ENCODE assay signal across 9 mouse cellular contexts in the genomic region with DNA sequence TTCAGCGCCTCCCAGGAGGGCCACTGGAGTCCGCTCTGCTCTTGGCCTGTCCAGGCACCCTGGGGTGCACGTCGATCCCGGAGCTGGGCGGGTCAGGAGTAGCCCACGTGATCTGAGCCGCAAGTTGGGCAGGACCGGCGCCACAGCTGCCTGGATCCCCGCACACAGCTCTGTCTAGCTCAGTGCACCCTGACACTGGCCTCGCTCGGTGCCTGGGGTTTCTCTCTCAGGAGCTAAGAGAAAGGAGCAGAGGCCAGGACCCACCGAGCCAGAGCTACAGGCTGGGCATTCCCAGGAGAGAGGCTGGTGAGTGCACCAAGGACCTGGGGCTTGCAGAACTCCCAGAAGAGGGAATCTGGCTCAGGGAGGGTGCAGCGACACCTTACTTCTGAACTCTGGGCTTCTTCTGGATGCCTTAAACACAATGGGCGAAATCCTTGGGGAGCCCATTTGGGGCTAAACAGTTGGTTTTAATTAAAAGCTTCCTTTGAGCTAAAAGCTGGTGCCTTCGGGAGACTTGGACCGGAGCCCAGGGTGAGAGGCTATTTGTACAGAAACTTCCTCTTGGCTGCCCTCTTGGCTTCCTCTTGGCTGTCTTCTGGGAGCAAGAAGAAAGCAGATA. TPM values are rescaled to one million over a fixed set of nuclear protein-coding genes. Genes with fewer than 3 reads are reported as not detected.
A peak's percentile ranks its signal among the peaks of the same experiment; 100 is the strongest.
DNase-seq lines count a peak whose midpoint lies in the region; ATAC-seq and TF ChIP-seq lines count a peak whose summit lies in the region.
"Had no signal": no experiment of that assay in that cellular context is flagged by ENCODE, and none has a peak within 500 bp of the region (broad histone marks: within the 10 kb centered on the region; RNA-seq: fewer than 3 reads in every experiment).

A gene (plus strand): TSS at position 138 of the 622 bp plus-strand sequence.

- H3K27ac ChIP-seq in liver, adult 2 months (replicated peaks; ENCODE audit: insufficient read depth, low read depth, low read length): 0 out of 2 replicates have a peak within 1 kb of the TSS, but pooled peaks have one; percentile 27
- no peak within 1 kb of the TSS for H3K27ac ChIP-seq in forebrain, embryonic 13.5 days
- no peak within 1 kb of the TSS for H3K27ac ChIP-seq in hindbrain, embryonic 13.5 days
- H3K27ac ChIP-seq in limb, embryonic 15.5 days: no peak within 1 kb of the TSS
- H3K27ac ChIP-seq: macrophage had no signal

- TF ChIP-seq CTCF in liver, adult 2 months (IDR thresholded peaks at IDR 0.05; ENCODE audit: low read depth, low read length): no peak

- 0 out of 2 replicates have a peak, but pooled peaks cover 2% of the 10 kb centered on the region for H3K27me3 ChIP-seq in liver, adult 2 months (ENCODE audit: control insufficient read depth, insufficient read depth, low read length)
- H3K27me3 ChIP-seq in forebrain, embryonic 13.5 days: peaks cover 21% of the 10 kb centered on the region
- H3K27me3 ChIP-seq in hindbrain, embryonic 13.5 days: peaks cover 34% of the 10 kb centered on the region
- peaks cover 3% of the 10 kb centered on the region; the same call in 1 of the 2 replicates for H3K27me3 ChIP-seq in limb, embryonic 15.5 days

- peak within 1 kb of the TSS; percentile 51 for H3K4me2 ChIP-seq in forebrain, embryonic 13.5 days
- peak within 1 kb of the TSS; percentile 48 for H3K4me2 ChIP-seq in hindbrain, embryonic 13.5 days
- H3K4me2 ChIP-seq in limb, embryonic 15.5 days: peak within 1 kb of the TSS; percentile 33

- H3K9me3 ChIP-seq in forebrain, embryonic 13.5 days (replicated peaks): peaks cover 6% of the 10 kb centered on the region; the same call in 1 of the 2 replicates
- peaks cover 12% of the 10 kb centered on the region for H3K9me3 ChIP-seq in hindbrain, embryonic 13.5 days
- no peaks in the 10 kb centered on the region for H3K9me3 ChIP-seq in limb, embryonic 15.5 days

- WGBS in liver, adult 2 months: 8% methylated on average over 18 of the region's 18 CpGs
- WGBS in forebrain, embryonic 13.5 days: 6% methylated on average over 17 of the region's 18 CpGs
- 13% methylated on average over 18 of the region's 18 CpGs for WGBS in hindbrain, embryonic 13.5 days
- WGBS in limb, embryonic 15.5 days: 8% methylated on average over 18 of the region's 18 CpGs

- peak within 1 kb of the TSS; percentile 63 for H3K4me3 ChIP-seq in liver, adult 2 months (ENCODE audit: insufficient read depth, low read depth, low read length)
- peak within 1 kb of the TSS; percentile 15; the same call in 1 of the 2 replicates for H3K4me3 ChIP-seq in forebrain, embryonic 13.5 days
- peak within 1 kb of the TSS; percentile 12; the same call in 1 of the 2 replicates for H3K4me3 ChIP-seq in hindbrain, embryonic 13.5 days
- H3K4me3 ChIP-seq in limb, embryonic 15.5 days: peak within 1 kb of the TSS; percentile 7

- no peak for ATAC-seq in forebrain, embryonic 13.5 days
- no peak for ATAC-seq in hindbrain, embryonic 13.5 days (ENCODE audit: low FRiP score)
- ATAC-seq in limb, embryonic 15.5 days (ENCODE audit: insufficient number of reproducible peaks, low FRiP score, low TSS enrichment, low read depth): no peak
- 0 out of 2 replicates have a peak, but pooled peaks have one; percentile 20 for ATAC-seq in monocyte, adult 5-6 weeks (replicated peaks; ENCODE audit: insufficient number of reproducible peaks, low FRiP score, low TSS enrichment, poor library complexity, severe bottlenecking)

- DNase-seq in liver, adult 2 months (ENCODE audit: extremely low read depth, low read depth, low spot score): peak; percentile 29
- no peak for DNase-seq in liver
- DNase-seq in cerebellum, adult 11 months: no peak
- no peak for DNase-seq in right cerebral cortex, postnatal 36 days (ENCODE audit: low spot score in 2 of 2)

- 0 out of 2 replicates have a peak, but pooled peaks cover 3% of the 10 kb centered on the region for H3K4me1 ChIP-seq in liver, adult 2 months (ENCODE audit: control insufficient read depth, insufficient read depth, low read length)
- H3K4me1 ChIP-seq in forebrain, embryonic 13.5 days: peaks cover 8% of the 10 kb centered on the region; the same call in 1 of the 2 replicates
- peaks cover 11% of the 10 kb centered on the region for H3K4me1 ChIP-seq in hindbrain, embryonic 13.5 days (replicated peaks)
- H3K4me1 ChIP-seq in limb, embryonic 15.5 days: peaks cover 13% of the 10 kb centered on the region

- peak within 1 kb of the TSS; percentile 55 for H3K9ac ChIP-seq in liver, adult 2 months (ENCODE audit: low read depth, low read length)
- H3K9ac ChIP-seq in forebrain, embryonic 13.5 days: peak within 1 kb of the TSS; percentile 43; the same call in 1 of the 2 replicates
- 0 out of 2 replicates have a peak within 1 kb of the TSS, but pooled peaks have one; percentile 19 for H3K9ac ChIP-seq in hindbrain, embryonic 13.5 days
- no peak within 1 kb of the TSS for H3K9ac ChIP-seq in limb, embryonic 15.5 days

- 0 out of 2 replicates have a peak, but pooled peaks have one; percentile 6 for TF ChIP-seq POLR2A in liver, adult 2 months (IDR thresholded peaks at IDR 0.05; ENCODE audit: extremely low read depth, insufficient read depth, low read length)

- H3K36me3 ChIP-seq in liver, adult 2 months (ENCODE audit: control insufficient read depth, insufficient read depth, low read length): no peaks in the 10 kb centered on the region
- no peaks in the 10 kb centered on the region for H3K36me3 ChIP-seq in forebrain, embryonic 13.5 days (ENCODE audit: poor library complexity, severe bottlenecking)
- H3K36me3 ChIP-seq in hindbrain, embryonic 13.5 days: no peaks in the 10 kb centered on the region
- H3K36me3 ChIP-seq in limb, embryonic 15.5 days: no peaks in the 10 kb centered on the region

- no peaks in the 10 kb centered on the region for H3K79me2 ChIP-seq in liver, adult 2 months (ENCODE audit: control insufficient read depth, insufficient read depth, low read length)

RNA-seq across cellular contexts. Expression of the gene that starts here (rescaled TPM):
- total RNA-seq in liver, adult 2 months (2014; rRNA removed): 0.37 and 0.74 TPM in 2 replicates
- 0.20 and 0.27 TPM in 2 replicates for polyA plus RNA-seq in liver, adult 2 months (2012; rRNA removed)
- 0.04 and 0.09 TPM in 2 replicates for polyA plus RNA-seq in forebrain, embryonic 13.5 days (2015; fragmentation: Nextera tagmentation; extraction: Ambion mirVana)
- polyA plus RNA-seq in hindbrain, embryonic 13.5 days (2015; fragmentation: Nextera tagmentation; extraction: Ambion mirVana): 0.04 and 0.17 TPM in 2 replicates
- polyA plus RNA-seq in limb, embryonic 15.5 days (2015; fragmentation: Nextera tagmentation; extraction: Ambion mirVana): 1.4 and 1.6 TPM in 2 replicates
- not detected in 3 replicates for total RNA-seq in monocyte, adult 5-6 weeks (2017)

Comparison
In these comparisons a context has a peak if more than half of its experiments do, and no peak if none do; other contexts are left out.
1. Peak in DNase-seq, H3K4me3 ChIP-seq, H3K27ac ChIP-seq and H3K9ac ChIP-seq in liver, adult 2 months; RNA of the gene not detected or under 1 TPM.
2. Peak in ATAC-seq in monocyte, adult 5-6 weeks; RNA of the gene not detected or under 1 TPM.
3. H3K4me3 ChIP-seq: peak in every context shown above with its lines; median percentile 63 in liver, adult 2 months; 15 in forebrain, embryonic 13.5 days; 12 in hindbrain, embryonic 13.5 days; 7 in limb, embryonic 15.5 days.